Mouse (Mus musculus) adrenal gland, adult 8-10 months (tissue): ENCODE results near the gene Creb3. TPM values are rescaled to one million over a fixed set of nuclear protein-coding genes. Genes with fewer than 3 reads are reported as not detected.
"Not testable (repeated sequence)": the region's sequence is repeated elsewhere in the genome, so short reads cannot be mapped to it uniquely, and the experiment has no call there.

Experiments used
- DNase-seq: peaks from one replicate; pipeline ENCODE4 v3.0.0; 2022
- total RNA-seq, 4 experiments: library from RNA; stranded (reverse); gene quantifications; 2 replicates each; pipeline ENCODE4 v1.2.4; 2022

Gene Creb3
- total RNA-seq, 4 experiments from 2014 or later = 141 to 201 (median 150) TPM

DNA sequence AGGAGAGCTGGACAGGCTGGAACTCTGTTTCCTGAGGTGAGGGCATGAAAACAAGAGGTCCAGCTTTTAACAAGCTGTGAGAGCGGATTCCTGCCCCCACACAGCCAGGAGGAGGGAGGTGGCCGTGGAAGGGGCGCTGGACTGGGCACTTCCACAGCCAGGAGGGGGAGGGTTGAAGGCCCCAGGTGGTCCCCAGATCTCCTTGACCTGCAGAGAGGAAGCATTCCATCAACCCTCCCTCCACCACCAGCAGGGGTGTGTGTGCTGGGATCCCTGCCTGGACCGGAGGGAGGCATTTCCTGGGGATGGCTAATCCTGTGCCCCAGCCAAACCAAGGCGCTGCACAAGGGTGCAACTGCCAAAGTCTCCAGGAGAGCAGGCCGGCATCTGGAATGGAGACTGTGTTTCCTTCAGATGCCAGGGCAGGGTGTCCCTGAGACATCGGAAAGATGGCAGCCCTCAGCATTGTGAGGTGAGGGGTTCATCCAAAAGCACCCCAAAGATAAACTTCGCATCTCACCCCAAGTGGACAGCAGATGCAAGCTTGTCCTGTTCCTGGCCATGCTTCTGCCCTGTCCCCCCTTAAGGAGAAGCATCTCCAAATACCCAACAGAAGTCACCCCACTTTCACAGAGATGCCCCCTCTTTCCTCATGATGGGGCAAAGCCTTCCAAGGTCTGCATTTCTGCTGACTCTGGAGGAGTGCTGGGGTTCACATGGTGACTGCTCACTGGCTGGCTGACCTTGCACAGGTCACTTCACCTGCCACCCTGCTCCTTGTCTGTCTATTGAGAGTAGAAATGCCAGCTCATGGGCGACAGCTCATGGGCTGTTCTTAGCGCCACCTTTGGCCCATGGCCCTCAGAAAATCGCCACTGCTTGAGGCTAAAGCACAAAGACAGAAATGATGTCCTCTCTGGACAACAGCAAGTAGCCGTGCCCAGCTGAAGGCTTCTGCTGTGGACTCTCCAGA, 22.6 kb downstream of the Creb3 start, which contains the start of gene Msmp:
Msmp (minus strand) TSS at position 51 of the 973 bp plus-strand sequence.
- DNase-seq = no peak

DNA sequence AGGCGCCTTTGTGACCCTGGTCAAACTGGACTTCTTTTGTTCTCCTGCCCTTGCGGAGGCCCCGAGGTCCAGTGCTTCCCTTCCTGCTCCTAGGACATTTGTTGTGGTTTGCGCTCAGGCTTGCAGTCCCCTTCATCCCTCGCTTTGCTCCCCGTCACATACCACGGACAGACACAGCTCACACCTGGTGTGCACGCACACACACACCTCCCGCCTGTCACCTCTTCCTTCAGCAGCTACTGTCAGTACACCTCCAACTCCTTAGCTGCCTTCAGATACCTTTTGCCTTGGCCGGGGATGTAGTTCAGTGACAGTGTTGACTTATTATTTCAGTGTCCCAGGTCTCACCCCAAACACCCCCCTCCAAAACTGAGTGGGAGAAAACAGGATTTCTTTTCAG, 23.6 kb downstream of the Creb3 start:
- DNase-seq = no peak

DNA sequence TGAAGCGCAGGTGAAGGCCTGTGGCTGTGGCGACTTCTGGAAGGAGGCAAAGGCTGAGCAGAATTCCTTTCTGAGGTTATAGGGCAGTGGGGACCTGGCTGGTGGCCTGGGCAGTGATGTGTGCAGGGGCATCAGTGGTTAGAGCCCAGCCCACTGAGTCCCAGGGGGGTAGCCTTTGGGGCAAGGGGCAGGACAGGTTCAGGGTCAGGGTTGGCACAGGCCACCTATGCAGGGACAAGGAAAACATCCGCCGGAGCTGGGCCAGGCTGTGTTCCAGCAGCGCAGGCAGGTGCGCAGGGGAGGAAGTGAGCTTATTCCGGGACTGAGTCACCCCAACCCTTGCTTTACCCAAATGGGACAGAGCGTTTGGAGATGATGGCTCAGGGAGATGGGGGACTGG, 24.3 kb downstream of the Creb3 start:
- DNase-seq = no peak

DNA sequence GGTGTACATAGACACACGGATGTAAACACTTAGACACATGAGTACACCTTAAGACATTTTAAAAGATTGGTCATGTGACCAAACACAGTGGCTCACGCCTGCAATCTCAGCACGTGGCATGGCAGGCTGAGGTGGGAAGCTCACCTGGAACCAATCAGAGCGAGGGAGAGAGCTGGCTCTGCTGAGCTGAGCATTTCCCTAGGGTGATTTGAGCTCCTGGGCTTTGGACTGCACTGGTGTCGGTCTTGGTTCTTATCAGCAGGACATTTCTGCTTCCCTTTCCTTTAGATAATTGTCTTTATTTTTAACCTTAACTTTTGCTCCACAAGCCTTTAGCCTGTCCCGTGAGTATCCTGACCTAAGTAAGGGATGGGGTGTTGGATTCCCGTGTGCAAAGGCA, 25.5 kb downstream of the Creb3 start:
- DNase-seq = no peak

DNA sequence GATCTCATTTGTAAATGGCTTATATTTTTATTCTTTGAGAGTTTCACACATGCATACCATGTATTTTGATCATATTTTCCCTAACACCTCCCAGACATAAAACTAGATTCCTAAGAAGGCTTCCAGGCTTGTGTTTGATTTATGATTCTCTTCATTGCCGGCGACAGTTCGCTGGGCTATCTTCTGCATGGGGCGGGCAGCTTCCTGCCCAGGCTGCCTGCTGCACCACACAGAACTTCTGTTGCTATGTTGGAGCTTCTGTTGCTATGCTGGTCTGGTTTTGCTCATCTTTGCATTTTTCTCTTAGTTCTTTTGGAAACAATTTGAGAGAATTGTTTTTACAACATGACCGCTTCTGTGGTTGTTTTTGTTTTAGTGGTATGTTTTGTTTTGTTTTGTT, 29.4 kb downstream of the Creb3 start:
- no peak for DNase-seq

- no peak for DNase-seq
Observed at GRCm38 (mm10) chr4:43591961-43592360, 29.8 kb downstream of the Creb3 start.

DNA sequence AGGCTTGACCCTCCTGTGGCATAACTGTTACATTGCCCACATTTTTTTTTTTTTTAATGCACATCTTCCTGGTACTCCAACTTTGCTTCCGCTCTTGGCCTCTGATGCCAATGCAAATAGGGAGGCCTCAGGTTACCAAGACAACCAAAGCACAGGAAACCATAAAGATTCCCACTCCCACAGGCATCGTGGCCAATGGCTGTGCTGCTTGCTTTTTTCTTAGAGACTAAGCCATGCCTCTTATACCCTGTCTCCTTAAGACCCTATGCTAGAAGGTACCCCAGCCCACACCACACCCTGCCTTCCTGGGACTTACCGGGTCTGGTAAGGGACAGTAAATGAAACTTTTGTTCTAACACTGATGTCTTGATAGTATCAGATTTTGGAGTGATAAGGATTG, 31.3 kb downstream of the Creb3 start:
- DNase-seq = no peak

- DNase-seq = not testable (repeated sequence)
Observed at GRCm38 (mm10) chr4:43596597-43596996, 34.5 kb downstream of the Creb3 start.

- no peak for DNase-seq
Observed at GRCm38 (mm10) chr4:43598200-43598599, 36.1 kb downstream of the Creb3 start.

GRCm38 (mm10) chr4:43598650-43599380, 36.7 kb downstream of the Creb3 start:
- DNase-seq = no peak

DNA sequence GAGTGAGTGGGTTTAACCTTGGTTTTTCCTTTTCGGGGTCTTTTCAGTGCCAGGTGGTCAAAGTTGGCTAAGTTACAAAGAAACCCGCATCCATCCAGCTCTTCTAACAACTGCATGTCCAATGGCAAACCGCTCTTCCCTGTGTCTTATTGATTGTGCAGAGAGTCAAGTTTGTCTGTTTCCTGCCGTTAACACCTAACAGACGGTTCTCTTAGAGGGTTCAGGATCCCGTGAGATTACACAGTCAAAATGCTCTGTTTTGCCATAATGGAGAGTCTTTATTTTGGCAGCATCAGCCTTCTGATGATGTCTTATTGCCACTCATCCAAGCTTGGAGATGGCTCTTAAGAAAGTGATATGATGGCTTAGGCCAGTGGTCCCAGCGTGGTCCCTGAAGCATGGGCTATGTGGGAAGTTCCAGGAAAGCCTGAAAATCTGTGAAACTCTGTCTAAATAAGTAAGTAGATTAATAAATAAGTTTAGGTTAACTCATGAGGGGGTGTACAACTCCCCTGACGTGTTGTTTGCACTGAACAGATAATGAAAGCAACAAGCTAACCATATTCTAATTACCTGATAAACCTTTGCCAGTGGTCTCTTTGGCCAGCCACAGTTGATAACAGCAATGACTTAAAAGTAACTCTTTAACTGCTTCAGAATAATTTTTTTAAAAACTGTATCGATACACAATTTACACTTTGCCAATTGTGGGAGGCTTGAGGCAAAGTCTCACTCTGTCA, 38.2 kb downstream of the Creb3 start:
- DNase-seq = no peak

DNA sequence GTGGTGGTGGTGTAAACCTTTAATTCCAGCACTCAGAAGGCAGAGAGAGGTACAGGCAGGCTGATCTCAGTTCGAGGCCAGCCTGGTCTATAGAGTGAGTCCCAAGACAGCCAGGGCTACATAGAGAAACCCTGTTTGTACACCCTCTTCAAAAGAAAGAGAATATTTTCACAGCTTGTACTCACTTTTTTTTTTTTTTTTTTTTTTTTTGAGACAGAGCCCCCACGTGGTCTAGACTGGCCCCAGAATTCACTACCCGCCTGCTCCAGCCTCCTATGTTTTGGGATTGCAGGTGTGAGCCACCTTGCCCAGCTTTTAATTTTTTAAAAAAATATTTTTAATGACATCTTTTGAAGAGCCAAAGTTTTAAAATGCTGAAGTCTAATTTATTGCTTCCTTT, 42.0 kb downstream of the Creb3 start:
- no peak for DNase-seq

GRCm38 (mm10) chr4:43604751-43605685, 42.9 kb downstream of the Creb3 start:
- DNase-seq = no peak

- DNase-seq = no peak
Observed at GRCm38 (mm10) chr4:43612534-43612933, 50.4 kb downstream of the Creb3 start.

- no peak for DNase-seq
Observed at GRCm38 (mm10) chr4:43613060-43613730, 51.1 kb downstream of the Creb3 start.

Other genes starting within 250 kb of the Creb3 start
- gene Rusc2, start 180.4 kb upstream of the Creb3 start, total RNA-seq = 10 to 100 TPM; 38.8 to 46.9 (median 43.2) TPM
- not detected for gene Fam166b, start 133.2 kb upstream of the Creb3 start, total RNA-seq
- gene Tesk1, start 120.4 kb upstream of the Creb3 start, total RNA-seq = 10 to 100 TPM; 55.1 to 64.9 (median 59.3) TPM
- 1 to 10 TPM; 1.6 to 5.6 (median 4.9) TPM for gene Cd72, start 107.7 kb upstream of the Creb3 start, total RNA-seq
- under 1 TPM in 1 of 4 experiments, not detected in 3; 0.48 TPM for gene Sit1, start 78.6 kb upstream of the Creb3 start, total RNA-seq
- gene Ccdc107, start 69.4 kb upstream of the Creb3 start, total RNA-seq = 10 to 100 TPM; 60.5 to 81.9 (median 64.0) TPM
- 1 to 10 TPM in 2 of 4 experiments, under 1 TPM in 2; 0.73 to 2.0 (median 1.2) TPM for gene Arhgef39, start 62.6 kb upstream of the Creb3 start, total RNA-seq
- under 1 TPM in 3 of 4 experiments, not detected in 1; 0.32 to 0.68 (median 0.56) TPM for gene Car9, start 55.4 kb upstream of the Creb3 start, total RNA-seq
- 10 to 100 TPM; 32.3 to 89.4 (median 52.6) TPM for gene Tpm2, start 38.6 kb upstream of the Creb3 start, total RNA-seq
- 100 to 1,000 TPM; 249 to 319 (median 289) TPM for gene Tln1, start 359 bp downstream of the Creb3 start, total RNA-seq
- gene Rgp1, start 16.4 kb downstream of the Creb3 start, total RNA-seq = 10 to 100 TPM; 41.0 to 66.1 (median 56.9) TPM
- gene Gba2, start 16.5 kb downstream of the Creb3 start, total RNA-seq = 10 to 100 TPM; 11.1 to 19.1 (median 15.7) TPM
- 1 to 10 TPM; 2.0 to 2.7 (median 2.4) TPM for gene Msmp, start 22.2 kb downstream of the Creb3 start, total RNA-seq
- 10 to 100 TPM; 29.6 to 78.6 (median 54.0) TPM for gene Npr2, start 69.6 kb downstream of the Creb3 start, total RNA-seq
- gene Spag8, start 91.3 kb downstream of the Creb3 start, total RNA-seq = 1 to 10 TPM in 3 of 4 experiments, under 1 TPM in 1; 0.58 to 2.3 (median 1.4) TPM
- 100 to 1,000 TPM in 1 of 4 experiments, 10 to 100 TPM in 3; 80.8 to 112 (median 97.8) TPM for gene Hint2, start 94.1 kb downstream of the Creb3 start, total RNA-seq
- gene Tmem8b, start 106.6 kb downstream of the Creb3 start, total RNA-seq = 10 to 100 TPM in 2 of 4 experiments, 1 to 10 TPM in 2; 6.0 to 10.9 (median 8.3) TPM
- gene Fam221b, start 106.8 kb downstream of the Creb3 start, total RNA-seq = under 1 TPM; 0.14 to 0.67 (median 0.41) TPM
- not detected for gene Olfr70, start 138.5 kb downstream of the Creb3 start, total RNA-seq
- gene Olfr71, start 147.9 kb downstream of the Creb3 start, total RNA-seq = not detected
- 1 to 10 TPM; 1.4 to 4.8 (median 2.6) TPM for gene Hrct1, start 164.9 kb downstream of the Creb3 start, total RNA-seq
- gene Spaar, start 167.7 kb downstream of the Creb3 start, total RNA-seq = 1 to 10 TPM; 1.6 to 2.3 (median 1.9) TPM
- gene Olfr159, start 208.7 kb downstream of the Creb3 start, total RNA-seq = not detected